Mouse (Mus musculus): Measurements from ENCODE around the gene Alg2. TPM values are rescaled to one million over a fixed set of nuclear protein-coding genes. Genes with fewer than 3 reads are reported as not detected.

Alg2 gene
- 194 and 198 TPM in 2 replicates for polyA plus RNA-seq (2016; fragmentation: Nextera tagmentation; extraction: Ambion mirVana)

- Histone ChIP-seq H3K9ac (peak within 1 kb of the TSS; percentile 83), H3K27ac (peak within 1 kb of the TSS; percentile 94), H3K4me3 (peak within 1 kb of the TSS; percentile 82), H3K27me3 (replicated peaks) (no peaks in the 10 kb centered on the region), H3K36me3 (peaks cover 49% of the 10 kb centered on the region), H3K9me3 (0 out of 2 replicates have a peak, but pooled peaks cover 7% of the 10 kb centered on the region), H3K4me1 (peaks cover 15% of the 10 kb centered on the region), H3K4me2 (replicated peaks) (peak within 1 kb of the TSS; percentile 78)
- peak; percentile 98 for ATAC-seq (ENCODE audit: low FRiP score, low read depth)
- WGBS: under 1% methylated on average over 57 of the region's 58 CpGs
Measured at GRCm38 (mm10) chr4:47473968-47474729, at the start of gene Alg2, which contains the start of gene Sec61b. Gene Alg2, minus strand, starts transcription at chr4:47474333. Gene Sec61b, plus strand, starts transcription at chr4:47474658.

- no peak overlapping the region for H3K27ac ChIP-seq
- no peaks in the 10 kb centered on the region for H3K27me3 ChIP-seq (replicated peaks)
- ATAC-seq (ENCODE audit: low FRiP score, low read depth): no peak
- no peaks in the 10 kb centered on the region for H3K9me3 ChIP-seq
- H3K9ac ChIP-seq: no peak overlapping the region
- H3K4me2 ChIP-seq (replicated peaks): no peak overlapping the region
- no peaks in the 10 kb centered on the region for H3K36me3 ChIP-seq
- H3K4me1 ChIP-seq: no peaks in the 10 kb centered on the region
- H3K4me3 ChIP-seq: no peak overlapping the region
- WGBS: 84% methylated on average over 6 of the region's 6 CpGs
Measured at GRCm38 (mm10) chr4:47521884-47522605, 47.9 kb upstream of the Alg2 start.

GRCm38 (mm10) chr4:47520076-47520475, 45.9 kb upstream of the Alg2 start:
- ATAC-seq (ENCODE audit: low FRiP score, low read depth): no peak
- Histone ChIP-seq H3K4me3 (no peak overlapping the region), H3K9ac (no peak overlapping the region), H3K4me1 (no peaks in the 10 kb centered on the region), H3K27me3 (replicated peaks) (no peaks in the 10 kb centered on the region), H3K4me2 (replicated peaks) (no peak overlapping the region), H3K9me3 (no peaks in the 10 kb centered on the region), H3K36me3 (no peaks in the 10 kb centered on the region), H3K27ac (no peak overlapping the region)
- 67% methylated on average over 4 of the region's 4 CpGs for WGBS

GRCm38 (mm10) chr4:47518551-47519181, 44.5 kb upstream of the Alg2 start:
- H3K36me3 ChIP-seq: no peaks in the 10 kb centered on the region
- peak; percentile 65 for ATAC-seq (ENCODE audit: low FRiP score, low read depth)
- WGBS: 40% methylated on average over 12 of the region's 12 CpGs
- H3K9ac ChIP-seq: no peak overlapping the region
- no peaks in the 10 kb centered on the region for H3K27me3 ChIP-seq (replicated peaks)
- H3K4me1 ChIP-seq: no peaks in the 10 kb centered on the region
- no peaks in the 10 kb centered on the region for H3K9me3 ChIP-seq
- H3K4me2 ChIP-seq (replicated peaks): no peak overlapping the region
- no peak overlapping the region for H3K4me3 ChIP-seq
- no peak overlapping the region for H3K27ac ChIP-seq

DNA sequence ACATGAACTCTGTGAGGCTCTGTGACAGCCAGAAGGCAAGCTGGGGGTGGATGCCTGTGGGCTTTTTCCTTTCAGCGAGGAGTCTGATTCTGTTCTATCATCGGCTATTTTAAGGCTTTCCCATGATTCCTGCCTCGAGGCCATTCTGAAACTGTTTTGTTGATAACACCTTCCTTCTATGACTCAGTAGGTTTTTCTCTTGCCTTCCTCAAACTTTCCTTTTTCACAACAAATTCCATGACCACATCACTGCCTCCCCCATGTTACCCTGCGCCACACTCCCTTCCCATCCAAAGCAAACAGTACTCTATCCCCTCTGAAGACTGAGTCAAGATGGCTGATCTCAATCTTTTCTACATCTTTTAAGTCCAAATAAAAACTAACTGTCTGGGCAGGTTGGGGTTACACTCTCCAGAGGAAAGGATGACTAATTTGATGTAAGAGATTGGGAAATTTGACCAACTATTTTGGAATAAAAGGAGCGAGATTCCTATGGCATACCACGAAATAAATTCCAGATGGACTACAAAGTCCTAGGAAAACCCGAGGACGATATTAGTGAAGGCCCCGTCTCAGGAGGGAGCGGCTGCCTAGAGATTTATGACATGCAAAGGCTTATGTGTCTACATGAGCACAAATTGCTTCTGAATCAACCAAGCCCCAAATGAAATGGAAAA, 30.8 kb upstream of the Alg2 start:
- Histone ChIP-seq H3K27me3 (replicated peaks) (no peaks in the 10 kb centered on the region), H3K9ac (no peak overlapping the region), H3K9me3 (no peaks in the 10 kb centered on the region), H3K4me2 (replicated peaks) (no peak overlapping the region), H3K4me3 (no peak overlapping the region), H3K36me3 (no peaks in the 10 kb centered on the region), H3K4me1 (no peaks in the 10 kb centered on the region), H3K27ac (no peak overlapping the region)
- ATAC-seq (ENCODE audit: low FRiP score, low read depth): no peak
- 81% methylated on average over 10 of the region's 10 CpGs for WGBS

GRCm38 (mm10) chr4:47503045-47503444, 28.9 kb upstream of the Alg2 start:
- H3K27ac ChIP-seq: no peak overlapping the region
- no peak overlapping the region for H3K4me2 ChIP-seq (replicated peaks)
- 86% methylated on average over 6 of the region's 6 CpGs for WGBS
- H3K9ac ChIP-seq: no peak overlapping the region
- no peaks in the 10 kb centered on the region for H3K27me3 ChIP-seq (replicated peaks)
- H3K9me3 ChIP-seq: no peaks in the 10 kb centered on the region
- H3K36me3 ChIP-seq: no peaks in the 10 kb centered on the region
- H3K4me1 ChIP-seq: peaks cover 7% of the 10 kb centered on the region; the same call in 1 of the 2 replicates
- H3K4me3 ChIP-seq: no peak overlapping the region
- no peak for ATAC-seq (ENCODE audit: low FRiP score, low read depth)

- H3K27me3 ChIP-seq (replicated peaks): no peaks in the 10 kb centered on the region
- H3K9ac ChIP-seq: no peak overlapping the region
- H3K36me3 ChIP-seq: no peaks in the 10 kb centered on the region
- H3K9me3 ChIP-seq: no peaks in the 10 kb centered on the region
- peak; percentile 51; the same call in 1 of the 2 replicates for ATAC-seq (ENCODE audit: low FRiP score, low read depth)
- H3K4me2 ChIP-seq (replicated peaks): no peak overlapping the region
- H3K4me1 ChIP-seq: peaks cover 7% of the 10 kb centered on the region; the same call in 1 of the 2 replicates
- H3K27ac ChIP-seq: no peak overlapping the region
- no peak overlapping the region for H3K4me3 ChIP-seq
- whole genome bisulfite sequencing: 32% methylated on average over 4 of the region's 4 CpGs
Measured at GRCm38 (mm10) chr4:47502546-47502971, 28.4 kb upstream of the Alg2 start.

DNA sequence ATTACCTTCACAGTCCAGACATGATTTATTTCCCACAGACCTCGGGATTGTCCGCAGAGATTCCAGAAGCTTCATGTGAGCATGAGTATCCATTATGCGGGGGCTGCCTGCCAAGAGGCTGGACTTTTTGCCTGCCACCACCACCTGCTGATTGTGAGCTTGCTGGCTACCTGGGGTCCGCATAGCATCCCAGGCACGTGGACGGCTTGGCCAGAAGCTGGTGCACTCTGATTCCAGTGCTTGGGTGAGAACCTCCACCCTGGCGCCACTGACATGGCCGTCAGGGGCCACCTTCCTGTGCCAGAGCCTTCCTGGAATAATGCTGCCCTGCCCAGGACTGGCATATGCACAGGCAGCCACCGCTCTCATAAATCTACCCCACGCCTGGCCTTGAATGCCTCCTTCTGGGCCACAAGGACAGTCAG, 25.0 kb upstream of the Alg2 start:
- WGBS: 63% methylated on average over 10 of the region's 10 CpGs
- H3K27me3 ChIP-seq (replicated peaks): no peaks in the 10 kb centered on the region
- H3K4me3 ChIP-seq: no peak overlapping the region
- H3K4me2 ChIP-seq (replicated peaks): no peak overlapping the region
- no peak for ATAC-seq (ENCODE audit: low FRiP score, low read depth)
- H3K9me3 ChIP-seq: no peaks in the 10 kb centered on the region
- H3K4me1 ChIP-seq: peaks cover 7% of the 10 kb centered on the region; the same call in 1 of the 2 replicates
- H3K36me3 ChIP-seq: no peaks in the 10 kb centered on the region
- no peak overlapping the region for H3K9ac ChIP-seq
- no peak overlapping the region for H3K27ac ChIP-seq

GRCm38 (mm10) chr4:47497811-47498385, 23.8 kb upstream of the Alg2 start:
- Histone ChIP-seq H3K27me3 (replicated peaks) (no peaks in the 10 kb centered on the region), H3K27ac (no peak overlapping the region), H3K36me3 (no peaks in the 10 kb centered on the region), H3K4me3 (no peak overlapping the region), H3K9me3 (no peaks in the 10 kb centered on the region), H3K4me1 (peaks cover 7% of the 10 kb centered on the region; the same call in 1 of the 2 replicates), H3K4me2 (replicated peaks) (no peak overlapping the region), H3K9ac (no peak overlapping the region)
- WGBS: 69% methylated on average over 7 of the region's 7 CpGs
- ATAC-seq (ENCODE audit: low FRiP score, low read depth): no peak

GRCm38 (mm10) chr4:47494686-47495085, 20.6 kb upstream of the Alg2 start:
- H3K27ac ChIP-seq: no peak overlapping the region
- no peak for ATAC-seq (ENCODE audit: low FRiP score, low read depth)
- WGBS: 85% methylated on average over 2 of the region's 2 CpGs

DNA sequence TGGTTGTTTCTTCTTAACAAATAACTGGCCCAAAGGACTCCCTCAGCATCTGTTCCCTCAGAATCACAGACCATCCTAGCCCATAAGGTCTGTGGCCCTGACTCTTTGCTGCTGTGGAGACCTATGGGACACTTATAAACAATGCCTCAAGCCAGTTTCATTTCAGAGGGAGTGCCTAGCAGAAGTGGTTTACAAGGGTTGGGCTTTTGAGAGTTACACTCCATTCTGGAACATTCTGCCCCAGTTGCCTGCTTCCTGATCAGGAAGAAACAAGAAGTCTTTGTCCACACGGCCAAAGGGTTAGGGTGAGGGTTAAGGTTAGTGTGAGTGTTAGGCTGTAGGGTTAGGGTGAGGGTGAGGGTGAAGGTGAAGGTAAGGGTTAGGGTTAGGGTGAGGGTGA, 20.0 kb upstream of the Alg2 start:
- H3K27ac ChIP-seq: no peak overlapping the region
- no peak overlapping the region for H3K4me2 ChIP-seq (replicated peaks)
- 69% methylated on average over 1 of the region's 1 CpGs for WGBS
- no peaks in the 10 kb centered on the region for H3K27me3 ChIP-seq (replicated peaks)
- no peak overlapping the region for H3K9ac ChIP-seq
- H3K4me3 ChIP-seq: no peak overlapping the region
- H3K36me3 ChIP-seq: no peaks in the 10 kb centered on the region
- H3K9me3 ChIP-seq: no peaks in the 10 kb centered on the region
- peaks cover 15% of the 10 kb centered on the region for H3K4me1 ChIP-seq
- ATAC-seq (ENCODE audit: low FRiP score, low read depth): no peak

More at GRCm38 (mm10) chr4:47494686-47495085, 20.6 kb upstream of the Alg2 start:
- H3K4me1 ChIP-seq: peaks cover 19% of the 10 kb centered on the region
- no peak overlapping the region for H3K4me2 ChIP-seq (replicated peaks)
- no peaks in the 10 kb centered on the region for H3K9me3 ChIP-seq
- no peak overlapping the region for H3K9ac ChIP-seq
- H3K27me3 ChIP-seq (replicated peaks): no peaks in the 10 kb centered on the region
- H3K4me3 ChIP-seq: no peak overlapping the region
- no peaks in the 10 kb centered on the region for H3K36me3 ChIP-seq

All from neural tube, embryonic 12.5 days (tissue).